Mouse (Mus musculus) frontal cortex, postnatal 36 days (tissue): ENCODE results near the gene Heg1.

Experiments used
- DNase-seq, 2 experiments: peaks; one replicate each; pipeline ENCODE4 v3.0.0; 2022; ENCODE audit warnings: low spot score in 2 of 2

Gene Heg1

DNA sequence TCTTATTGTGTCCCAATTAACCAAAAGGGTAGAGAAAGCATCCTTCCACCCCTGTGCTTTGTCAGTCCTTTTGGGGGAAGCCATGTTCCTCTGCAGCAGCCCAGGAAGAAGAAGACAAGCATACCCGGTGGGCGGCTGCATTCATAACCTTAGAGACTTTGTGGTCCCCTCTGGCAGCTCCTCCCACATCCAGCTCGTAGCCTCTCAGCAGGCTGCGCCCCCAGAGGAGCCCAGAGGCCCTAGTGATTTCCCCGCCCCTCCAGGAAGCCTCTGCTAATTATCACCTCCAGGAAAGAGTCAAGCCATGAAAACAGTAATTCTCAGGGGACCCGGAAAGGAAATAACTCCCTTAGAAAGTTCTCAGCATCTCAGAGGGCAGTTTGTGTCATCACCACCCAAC, 21.1 kb downstream of the Heg1 start:
- DNase-seq: no peak

DNA sequence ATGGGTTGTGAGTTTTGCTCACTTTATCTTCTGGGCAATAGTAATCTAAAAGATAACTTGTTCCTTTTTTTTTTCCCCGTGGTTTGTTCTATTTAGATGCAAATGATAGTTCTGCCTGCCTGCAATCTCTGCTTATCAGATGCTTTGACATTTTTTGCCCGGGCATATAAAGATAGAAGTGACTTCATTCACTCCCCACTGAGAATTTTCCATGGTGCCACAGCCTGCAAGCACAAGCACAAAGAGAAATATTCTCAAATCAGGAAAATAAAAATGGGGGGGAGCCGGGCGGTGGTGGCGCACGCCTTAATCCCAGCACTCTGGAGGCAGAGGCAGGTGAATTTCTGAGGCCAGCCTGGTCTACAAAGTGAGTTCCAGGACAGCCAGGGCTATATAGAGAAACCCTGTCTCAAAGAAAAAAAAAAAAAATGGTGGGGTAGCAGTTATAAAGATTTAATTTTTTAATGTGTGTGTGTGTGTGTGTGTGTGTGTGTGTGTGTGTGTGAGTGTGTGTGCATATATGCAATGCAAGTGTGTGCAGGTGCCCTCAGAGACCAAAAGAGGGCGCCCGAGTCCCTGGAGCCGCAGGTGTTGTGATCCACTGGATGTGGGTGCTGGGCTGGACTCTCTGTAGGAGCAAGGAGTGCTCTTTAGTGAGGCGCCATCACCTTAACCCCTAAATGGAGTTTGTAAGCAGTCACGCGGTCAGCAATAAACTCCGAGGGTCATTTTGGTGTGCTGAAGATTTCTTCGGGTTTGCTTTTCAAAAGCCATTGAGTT, 22.1 kb downstream of the Heg1 start:
- no peak for DNase-seq

DNA sequence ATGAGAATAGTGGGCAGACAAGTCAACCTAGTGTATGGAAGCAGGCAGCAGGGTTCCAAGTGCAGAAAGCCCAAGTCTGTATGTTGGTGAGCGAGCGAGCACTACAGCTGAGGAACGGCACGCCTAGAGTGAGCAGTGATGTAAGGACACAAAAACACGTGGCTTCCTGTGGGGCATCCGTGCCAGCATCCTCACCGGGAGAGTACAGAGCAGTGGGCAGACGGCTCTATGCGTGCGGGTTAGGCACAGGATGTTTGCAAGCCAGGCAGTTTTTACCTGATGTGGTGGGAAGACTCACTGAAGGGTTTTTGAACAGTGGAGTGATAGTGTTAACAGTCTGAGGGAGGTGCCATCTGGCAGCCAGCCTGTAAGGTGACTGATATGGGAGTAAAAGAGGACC, 23.9 kb downstream of the Heg1 start:
- no peak for DNase-seq

- DNase-seq: no peak
Observed at GRCm38 (mm10) chr16:33708585-33709397, 24.6 kb downstream of the Heg1 start.

GRCm38 (mm10) chr16:33714271-33714670, 30.1 kb downstream of the Heg1 start:
- no peak for DNase-seq

DNA sequence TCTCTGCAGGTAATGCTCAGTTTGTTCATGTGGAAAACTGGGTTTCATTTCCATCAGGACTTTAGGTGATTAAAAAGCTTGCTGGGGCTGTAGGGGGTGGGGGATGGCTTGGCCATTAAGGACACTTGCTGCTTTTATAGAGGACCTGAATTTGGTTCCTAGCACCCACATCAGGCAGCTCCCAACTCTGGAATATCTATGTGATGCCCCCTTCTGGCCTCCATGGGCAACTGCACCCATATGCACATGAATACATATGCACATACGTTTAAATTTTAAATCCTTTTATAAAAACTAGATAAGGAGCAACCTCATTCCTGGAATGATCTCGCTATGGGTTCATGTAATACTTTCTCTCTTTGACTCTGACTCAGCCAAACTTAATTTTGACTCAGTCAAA, 39.1 kb downstream of the Heg1 start:
- no peak for DNase-seq

- no peak for DNase-seq
Observed at GRCm38 (mm10) chr16:33723983-33724382, 39.8 kb downstream of the Heg1 start.

DNA sequence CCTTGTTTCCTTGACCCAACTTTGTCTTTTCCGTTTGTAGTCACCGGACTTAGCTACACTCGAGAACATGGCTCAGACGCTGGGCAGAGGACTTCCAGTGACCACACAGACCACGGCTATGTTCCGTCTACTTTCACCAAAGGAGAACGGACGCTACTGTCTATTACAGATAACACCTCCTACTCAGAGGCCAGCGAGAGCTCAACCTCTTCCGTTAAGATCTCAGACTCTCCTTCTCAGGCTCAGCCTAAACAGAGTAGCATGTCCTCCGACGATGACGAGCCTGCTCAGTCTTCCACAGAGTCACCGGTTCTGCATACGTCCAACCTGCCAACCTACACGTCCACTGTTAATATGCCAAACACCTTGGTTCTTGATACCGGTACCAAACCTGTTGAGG, 42.1 kb downstream of the Heg1 start:
- no peak for DNase-seq

GRCm38 (mm10) chr16:33726892-33727291, 42.7 kb downstream of the Heg1 start:
- DNase-seq: no peak

GRCm38 (mm10) chr16:33728427-33728826, 44.3 kb downstream of the Heg1 start:
- no peak for DNase-seq

DNA sequence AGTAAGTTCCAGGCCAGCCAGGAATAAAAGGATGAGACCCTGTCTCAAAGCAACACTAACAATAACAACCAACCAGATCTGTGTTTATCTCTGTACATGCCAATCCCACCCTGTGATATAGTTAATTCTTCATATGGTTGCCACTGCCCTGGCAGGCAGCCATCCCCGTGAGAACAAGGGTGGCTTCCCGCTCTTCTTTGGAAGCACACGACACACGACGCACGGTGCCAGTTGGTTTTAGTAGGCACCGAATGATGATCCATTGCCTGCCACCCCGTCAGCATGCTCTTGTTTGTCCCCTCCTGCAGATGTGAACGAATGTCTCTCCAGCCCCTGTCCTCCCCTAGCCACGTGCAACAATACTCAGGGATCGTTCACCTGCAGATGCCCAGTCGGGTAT, 47.1 kb downstream of the Heg1 start:
- no peak for DNase-seq

GRCm38 (mm10) chr16:33732237-33732749, 48.1 kb downstream of the Heg1 start:
- no peak for DNase-seq

DNA sequence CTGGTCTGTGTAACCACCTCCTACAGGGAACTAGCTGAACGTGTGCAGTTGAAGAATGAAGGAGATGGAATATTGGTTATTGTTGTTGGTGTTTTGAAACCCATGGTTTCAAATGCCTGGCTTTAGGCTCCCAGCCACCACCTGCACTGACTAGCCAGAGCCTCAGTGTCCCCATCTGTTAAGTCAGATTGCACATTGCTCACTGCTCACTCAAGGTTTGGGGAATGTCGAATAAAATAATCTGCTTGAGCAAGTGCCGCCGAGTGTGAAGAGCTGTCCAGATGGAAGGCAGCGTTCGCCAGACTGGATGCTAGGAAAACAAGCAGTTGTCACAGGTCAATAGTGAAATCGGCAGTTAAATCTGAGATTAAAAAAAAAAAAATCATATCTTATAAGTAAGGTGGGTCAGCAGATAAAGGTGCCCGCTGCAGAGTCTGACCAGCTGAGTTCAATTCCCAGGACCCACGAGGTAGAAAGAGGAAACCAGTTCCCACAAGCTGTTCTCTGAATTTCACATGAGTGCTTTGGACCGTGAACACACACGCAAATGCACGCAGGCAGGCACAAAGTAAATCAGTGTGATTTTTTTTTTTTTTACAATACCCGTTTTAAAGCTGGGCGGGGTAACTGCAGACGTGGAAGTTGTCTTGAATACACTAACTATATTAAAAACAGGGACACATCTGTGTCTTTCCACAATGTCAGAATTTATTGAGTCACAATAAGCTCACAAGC, 48.8 kb downstream of the Heg1 start:
- DNase-seq: no peak

DNA sequence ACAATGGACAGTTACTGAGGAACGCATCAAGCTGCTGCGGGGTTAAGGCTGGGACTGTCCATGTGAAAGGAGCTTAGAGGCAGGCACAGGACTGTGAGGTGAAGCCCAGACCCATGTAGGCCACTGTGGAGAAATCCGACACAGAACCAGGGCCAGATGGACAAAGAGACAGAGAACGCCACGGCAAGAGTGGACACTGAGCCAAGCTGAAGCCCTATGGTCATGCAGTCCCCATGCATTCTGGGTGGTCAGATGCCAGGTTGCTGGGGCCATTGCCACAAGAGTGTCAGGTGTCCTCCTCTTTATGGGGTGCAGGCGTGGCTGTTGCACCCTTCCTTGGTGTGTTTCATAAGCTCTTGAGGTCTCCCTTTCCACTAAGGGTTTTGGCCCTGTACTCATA, 49.7 kb downstream of the Heg1 start:
- DNase-seq: no peak

DNA sequence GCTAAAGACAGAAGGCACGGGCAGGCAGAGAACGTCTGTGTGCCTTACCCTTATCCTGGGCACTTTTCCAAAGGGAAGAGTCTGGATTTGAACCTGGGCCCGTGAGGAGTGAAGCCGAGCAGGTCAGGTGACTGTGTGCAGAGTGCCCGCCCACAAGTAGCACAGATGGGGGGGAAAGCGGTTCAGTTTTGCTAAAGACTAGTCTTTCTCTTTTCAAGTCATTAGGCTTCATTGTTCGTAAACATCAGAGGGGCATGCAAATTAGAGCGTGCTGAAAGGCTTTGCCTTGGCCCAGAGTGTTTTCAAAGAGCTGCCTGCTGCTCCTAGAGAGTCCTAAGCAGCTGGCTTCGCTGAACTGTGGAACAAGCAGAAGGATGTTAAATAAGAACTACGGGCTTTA, 50.4 kb downstream of the Heg1 start:
- peak in 1 of 2 experiments; percentile 41 for DNase-seq

GRCm38 (mm10) chr16:33735238-33735637, 51.1 kb downstream of the Heg1 start:
- no peak for DNase-seq

DNA sequence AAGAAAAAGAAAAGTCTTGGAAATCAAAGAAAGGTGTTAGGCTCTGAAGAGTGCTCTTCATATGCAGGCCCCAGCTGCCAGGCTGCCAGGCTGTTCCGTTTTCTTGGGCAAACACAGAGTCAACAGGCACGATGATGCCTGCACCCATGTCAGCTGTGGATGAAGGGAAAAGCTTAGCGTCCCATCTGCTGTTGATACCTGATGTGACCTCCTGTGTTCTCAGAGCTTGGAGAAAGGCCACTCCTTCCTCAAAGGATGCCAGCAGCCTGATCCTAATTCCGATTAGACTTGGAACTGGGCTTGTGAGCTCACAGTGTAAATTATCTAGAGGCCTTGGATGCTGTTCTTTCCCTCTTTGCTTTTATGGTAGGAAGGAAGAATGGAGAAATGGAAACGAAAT, 51.6 kb downstream of the Heg1 start:
- no peak for DNase-seq

DNA sequence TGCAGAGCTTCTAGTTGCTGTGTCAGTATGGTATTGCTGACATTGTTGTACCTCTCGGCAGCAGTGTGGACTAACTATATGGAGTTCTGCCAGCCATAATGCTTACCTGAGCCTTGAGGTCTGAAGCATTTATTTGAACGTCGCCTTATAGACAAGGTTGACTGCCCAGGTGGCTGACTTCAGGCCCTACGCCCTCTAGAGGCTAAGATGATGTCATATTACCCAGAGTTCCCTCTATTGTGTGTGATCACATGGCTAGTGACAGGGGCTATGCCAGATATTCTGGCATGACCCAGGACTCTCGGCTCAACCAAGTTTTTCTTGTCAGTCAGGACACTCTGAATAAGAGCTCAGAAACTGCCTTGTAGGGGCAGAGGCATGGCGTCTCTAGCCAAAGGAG, 52.6 kb downstream of the Heg1 start:
- DNase-seq: no peak

- no peak for DNase-seq
Observed at GRCm38 (mm10) chr16:33738949-33739719, 55.0 kb downstream of the Heg1 start.

DNA sequence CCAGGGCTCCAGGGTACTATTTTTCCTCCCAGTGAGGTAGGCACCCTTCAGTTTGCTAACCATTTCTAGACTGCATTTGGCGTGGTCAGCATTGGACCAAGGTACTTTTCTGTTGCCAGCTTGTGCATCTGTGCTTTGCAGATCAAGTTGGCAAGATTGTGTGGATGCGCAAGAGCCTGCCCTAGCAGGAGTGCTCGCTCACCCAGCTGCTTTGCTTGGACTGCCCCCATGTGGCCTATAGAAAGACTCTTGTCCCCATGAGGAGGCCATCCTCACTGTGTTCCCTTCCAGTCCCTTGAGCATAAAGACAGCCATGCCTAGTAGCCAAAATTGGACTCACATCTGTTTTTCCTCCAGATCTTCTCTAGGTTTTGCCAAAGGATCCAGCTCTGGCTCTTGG, 55.6 kb downstream of the Heg1 start:
- peak in 1 of 2 experiments; percentile 78 for DNase-seq

DNA sequence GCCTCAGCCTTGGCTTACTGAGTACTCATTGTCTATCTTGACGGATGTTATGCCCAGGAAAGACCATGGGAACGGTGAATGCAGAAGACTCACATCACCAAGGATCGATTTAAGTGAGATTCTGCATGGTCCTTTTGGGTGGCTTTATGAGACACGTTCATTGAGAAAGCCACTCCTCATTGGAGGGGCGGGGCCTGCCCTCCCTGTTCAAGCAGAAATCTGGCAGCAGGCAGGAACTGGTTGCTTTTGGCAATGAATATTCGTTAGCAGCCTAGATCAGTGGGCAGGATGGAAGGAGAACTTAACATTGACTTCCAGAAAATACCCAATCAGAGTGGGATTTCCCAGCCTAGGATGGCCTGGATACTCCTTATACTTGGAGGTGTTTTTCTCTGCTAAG, 56.2 kb downstream of the Heg1 start:
- no peak for DNase-seq

DNA sequence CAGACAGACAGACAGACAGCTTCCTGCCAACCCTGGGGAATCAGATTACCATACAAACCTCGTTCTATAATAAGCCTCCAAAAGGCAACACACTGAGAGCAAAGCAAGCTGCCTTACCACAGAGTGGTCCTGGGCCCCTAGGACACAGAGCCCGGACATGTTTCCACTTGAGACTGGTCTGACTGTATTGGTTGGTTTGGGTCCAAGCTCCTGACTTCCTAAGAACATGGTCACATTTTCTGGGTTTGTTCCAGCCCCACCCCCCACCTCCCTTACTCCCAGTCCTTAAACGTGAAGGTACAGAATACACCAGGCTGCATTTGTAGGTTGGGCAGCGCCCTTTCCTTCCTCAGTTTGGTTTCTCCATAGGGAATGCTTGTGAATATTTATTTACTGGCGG, 57.6 kb downstream of the Heg1 start:
- no peak for DNase-seq
